Comparison of ENCODE assay signal across 10 mouse cellular contexts in the genomic region with DNA sequence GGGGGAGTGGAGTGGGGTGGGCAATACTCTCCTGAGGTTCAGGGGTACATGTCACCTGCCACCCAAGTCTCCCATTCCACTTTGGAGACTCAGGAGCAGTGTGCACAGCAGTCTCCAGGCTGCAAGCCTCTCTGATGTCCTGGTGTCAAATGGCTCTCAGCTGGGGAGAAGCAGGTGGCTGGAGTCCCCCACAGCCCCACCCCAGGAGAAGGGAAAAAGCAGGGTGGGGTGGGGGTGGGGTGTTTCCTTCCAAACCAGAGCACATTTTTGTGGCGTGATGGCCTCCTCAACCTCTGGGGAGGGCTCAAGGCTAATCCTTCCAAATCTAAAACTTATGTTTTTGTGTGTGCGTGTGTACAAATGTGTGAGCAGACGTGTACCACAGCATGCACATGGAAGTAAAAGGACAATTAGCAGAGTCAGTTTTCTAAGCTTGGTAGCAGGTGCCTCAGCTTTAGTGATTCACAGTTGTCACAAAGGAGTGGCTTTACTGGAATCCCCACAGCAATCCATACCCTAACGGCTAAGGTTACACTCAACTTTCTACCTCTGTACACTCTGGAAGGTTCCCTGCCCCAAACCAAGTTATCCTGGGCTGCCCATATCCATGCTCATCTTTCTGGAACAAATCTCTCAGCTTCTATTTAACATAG.
DNase-seq lines count a peak whose midpoint lies in the region; ATAC-seq and TF ChIP-seq lines count a peak whose summit lies in the region.
"Had no signal": no experiment of that assay in that cellular context is flagged by ENCODE, and none has a peak within 500 bp of the region (broad histone marks: within the 10 kb centered on the region; RNA-seq: fewer than 3 reads in every experiment).

No protein-coding gene starts in this region.

- TF ChIP-seq EP300 in heart, postnatal 0 days (IDR thresholded peaks at IDR 0.05; ENCODE audit: low read depth) = no peak

- 58% methylated on average over 4 of the region's 4 CpGs for WGBS in kidney, embryonic 14.5 days
- WGBS in heart, postnatal 0 days = 70% methylated on average over 4 of the region's 4 CpGs
- 50% methylated on average over 4 of the region's 4 CpGs for WGBS in midbrain, embryonic 12.5 days

- no peak for ATAC-seq in kidney, embryonic 14.5 days (ENCODE audit: low FRiP score, low TSS enrichment)
- no peak for ATAC-seq in heart, postnatal 0 days (ENCODE audit: insufficient read depth, low read depth)
- no peak for ATAC-seq in midbrain, embryonic 12.5 days (ENCODE audit: low FRiP score, low read depth)
- no peak for ATAC-seq in frontal cortex, adult (ENCODE audit: low TSS enrichment)
- ATAC-seq: Patski had no signal

- H3K4me3 ChIP-seq in kidney, embryonic 14.5 days (ENCODE audit: low read length) = no peak overlapping the region
- no peak overlapping the region for H3K4me3 ChIP-seq in heart, postnatal 0 days (ENCODE audit: low read depth, low read length)
- no peak overlapping the region for H3K4me3 ChIP-seq in midbrain, embryonic 12.5 days

- DNase-seq in kidney, postnatal 25 days = no peak
- DNase-seq in Muller cell, postnatal 12 days (ENCODE audit: inconsistent ontology term) = peak; percentile 55
- DNase-seq in heart, postnatal 0 days (ENCODE audit: low spot score) = no peak
- no peak for DNase-seq in c-Kit-positive CD71-positive TER-119-positive erythroid progenitor cells, embryonic 14.5 days (ENCODE audit: low spot score)
- no peak for DNase-seq in right cerebral cortex, postnatal 36 days (ENCODE audit: low spot score in 2 of 2)
- DNase-seq: cerebellum, adult 18-20 months had no signal

- TF ChIP-seq CTCF in heart, postnatal 0 days (IDR thresholded peaks at IDR 0.05; ENCODE audit: low read depth) = no peak

- H3K9me3 ChIP-seq in kidney, embryonic 14.5 days (ENCODE audit: control insufficient read depth, low read length) = no peaks in the 10 kb centered on the region
- H3K9me3 ChIP-seq in heart, postnatal 0 days (replicated peaks; ENCODE audit: control insufficient read depth, low read length) = no peaks in the 10 kb centered on the region
- H3K9me3 ChIP-seq in midbrain, embryonic 12.5 days = no peaks in the 10 kb centered on the region

- no peak overlapping the region for H3K4me2 ChIP-seq in kidney, embryonic 14.5 days (replicated peaks; ENCODE audit: low read depth, low read length)
- H3K4me2 ChIP-seq in heart, postnatal 0 days (ENCODE audit: low read depth, low read length) = no peak overlapping the region
- H3K4me2 ChIP-seq in midbrain, embryonic 12.5 days (replicated peaks) = no peak overlapping the region

- H3K27ac ChIP-seq in kidney, embryonic 14.5 days (ENCODE audit: low read depth, low read length) = peak overlapping the region; percentile 83
- H3K27ac ChIP-seq in heart, postnatal 0 days (ENCODE audit: low read depth) = peak overlapping the region; percentile 65
- H3K27ac ChIP-seq in midbrain, embryonic 12.5 days (replicated peaks) = peak overlapping the region; percentile 61

- peak overlapping the region; percentile 12; the same call in 1 of the 2 replicates for H3K9ac ChIP-seq in kidney, embryonic 14.5 days (ENCODE audit: low read depth, low read length)
- no peak overlapping the region for H3K9ac ChIP-seq in heart, postnatal 0 days (replicated peaks; ENCODE audit: low read depth, low read length)
- no peak overlapping the region; the same call in 1 of the 2 replicates for H3K9ac ChIP-seq in midbrain, embryonic 12.5 days (replicated peaks)

- peaks cover 93% of the 10 kb centered on the region for H3K4me1 ChIP-seq in kidney, embryonic 14.5 days (ENCODE audit: control insufficient read depth, insufficient read depth, low read length)
- peaks cover 81% of the 10 kb centered on the region for H3K4me1 ChIP-seq in heart, postnatal 0 days (ENCODE audit: control insufficient read depth, insufficient read depth)
- H3K4me1 ChIP-seq in midbrain, embryonic 12.5 days = peaks cover 95% of the 10 kb centered on the region

- no peaks in the 10 kb centered on the region for H3K27me3 ChIP-seq in kidney, embryonic 14.5 days (ENCODE audit: control insufficient read depth, insufficient read depth, low read length)
- no peaks in the 10 kb centered on the region for H3K27me3 ChIP-seq in heart, postnatal 0 days (ENCODE audit: control insufficient read depth, insufficient read depth, low read length)
- no peaks in the 10 kb centered on the region for H3K27me3 ChIP-seq in midbrain, embryonic 12.5 days
- H3K27me3 ChIP-seq: Patski had no signal

- H3K36me3 ChIP-seq in kidney, embryonic 14.5 days (ENCODE audit: control insufficient read depth, insufficient read depth, low read length) = no peaks in the 10 kb centered on the region
- H3K36me3 ChIP-seq in heart, postnatal 0 days (replicated peaks; ENCODE audit: control insufficient read depth, insufficient read depth, low read length) = no peaks in the 10 kb centered on the region
- no peaks in the 10 kb centered on the region for H3K36me3 ChIP-seq in midbrain, embryonic 12.5 days
